Comparison of ENCODE assay signal across 9 mouse cellular contexts in genomic region chr13:48227712-48228111, GRCm38 (mm10). TPM values are rescaled to one million over a fixed set of nuclear protein-coding genes. Genes with fewer than 3 reads are reported as not detected.
DNase-seq lines count a peak whose midpoint lies in the region; ATAC-seq and TF ChIP-seq lines count a peak whose summit lies in the region.
"Had no signal": no experiment of that assay in that cellular context is flagged by ENCODE, and none has a peak within 500 bp of the region (broad histone marks: within the 10 kb centered on the region; RNA-seq: fewer than 3 reads in every experiment).

No protein-coding gene starts in this region.

- peak; percentile 45; the same call in 1 of the 2 replicates for TF ChIP-seq POLR2A in cortical plate, adult 2 months (IDR thresholded peaks at IDR 0.05; ENCODE audit: extremely low read depth, insufficient read depth, low read length)

- peak overlapping the region; percentile 28 for H3K4me3 ChIP-seq in cortical plate, adult 2 months (ENCODE audit: insufficient read depth, low read length)
- peak overlapping the region; percentile 50 for H3K4me3 ChIP-seq in hindbrain, embryonic 16.5 days (ENCODE audit: low read length)

- H3K9me3 ChIP-seq in hindbrain, embryonic 16.5 days (ENCODE audit: control insufficient read depth, low read length), result no peaks in the 10 kb centered on the region

- TF ChIP-seq CTCF in cortical plate, adult 2 months (IDR thresholded peaks at IDR 0.05; ENCODE audit: extremely low read depth, insufficient read depth, low read length), result no peak

- WGBS in hindbrain, embryonic 16.5 days, result under 1% methylated on average over 38 of the region's 38 CpGs

- H3K36me3 ChIP-seq in hindbrain, embryonic 16.5 days (ENCODE audit: control insufficient read depth, insufficient read depth, low read length), result no peaks in the 10 kb centered on the region

- H3K4me1 ChIP-seq in cortical plate, adult 2 months (ENCODE audit: control insufficient read depth, insufficient read depth, low read length), result no peaks in the 10 kb centered on the region; the same call in 1 of the 2 replicates
- peaks cover 10% of the 10 kb centered on the region for H3K4me1 ChIP-seq in hindbrain, embryonic 16.5 days (ENCODE audit: control insufficient read depth, insufficient read depth, low read depth, low read length)

- H3K9ac ChIP-seq in hindbrain, embryonic 16.5 days (ENCODE audit: low read depth, low read length), result peak overlapping the region; percentile 78

- peak overlapping the region; percentile 61; the same call in 1 of the 2 replicates for H3K27ac ChIP-seq in cortical plate, adult 2 months (ENCODE audit: insufficient read depth, low read length)
- H3K27ac ChIP-seq in hindbrain, embryonic 16.5 days (ENCODE audit: low read depth, low read length), result peak overlapping the region; percentile 89
- H3K27ac ChIP-seq: macrophage had no signal

- DNase-seq in adrenal gland, adult 18-20 months (ENCODE audit: low spot score in 2 of 2), result peak; percentile 92 to 93
- peak; percentile 96 for DNase-seq in gastrocnemius, postnatal 10 days
- peak; percentile 91 for DNase-seq in layer of hippocampus, postnatal 36 days
- DNase-seq in lung, postnatal 10 days, result peak; percentile 98
- peak; percentile 98 for DNase-seq in retina, postnatal 1 day
- DNase-seq in urinary bladder, postnatal 10 days (ENCODE audit: low spot score), result peak; percentile 92

- peak; percentile 99 for ATAC-seq in hindbrain, embryonic 16.5 days

- H3K27me3 ChIP-seq in hindbrain, embryonic 16.5 days (replicated peaks; ENCODE audit: control insufficient read depth, insufficient read depth, low read length), result no peaks in the 10 kb centered on the region

- peak overlapping the region; percentile 72 for H3K4me2 ChIP-seq in hindbrain, embryonic 16.5 days (ENCODE audit: low read length)

RNA-seq across cellular contexts. Expression of gene Id4, which starts 33.3 kb away (rescaled TPM):
- total RNA-seq in adrenal gland, adult 18-20 months (2021), result 1 to 10 TPM; 1.2 to 1.3 TPM
- 31.7 and 40.8 TPM in 2 replicates for polyA plus RNA-seq in cortical plate, adult 2 months (2012; rRNA removed)
- total RNA-seq in gastrocnemius, postnatal 10 days (2021), result 1 to 10 TPM; 2.7 to 3.5 TPM
- 20.2 and 59.5 TPM in 2 replicates for polyA plus RNA-seq in hindbrain, embryonic 16.5 days (2015; fragmentation: Nextera tagmentation; extraction: Ambion mirVana)
- total RNA-seq in layer of hippocampus, postnatal 36 days (2021), result 10 to 100 TPM; 51.0 to 52.3 TPM
- polyA plus RNA-seq: macrophage had no signal

Comparison
In these comparisons a context has a peak if more than half of its experiments do, and no peak if none do; other contexts are left out.
1. Peak in every context shown above with its lines: DNase-seq, ATAC-seq, H3K4me3 ChIP-seq and H3K27ac ChIP-seq.
2. RNA of gene Id4, which starts 33.3 kb away (total RNA-seq): 51.0 to 52.3 TPM in layer of hippocampus, postnatal 36 days; 2.7 to 3.5 TPM in gastrocnemius, postnatal 10 days and 1.2 to 1.3 TPM in adrenal gland, adult 18-20 months; every median in the first group is over 10 times any median in the second.